Mouse (Mus musculus) liver, embryonic 14.5 days (tissue): ENCODE measurements around the gene Trim7. TPM values are rescaled to one million over a fixed set of nuclear protein-coding genes. Genes with fewer than 3 reads are reported as not detected.
"Not testable (repeated sequence)": the region's sequence is repeated elsewhere in the genome, so short reads cannot be mapped to it uniquely, and the experiment has no call there.

Experiments used
- ATAC-seq: fragments of 200-750 bp; cut with Nextera tagmentation; 2 replicates; pipeline ENCODE4 v1.8.0; 2017; ENCODE audit warnings: moderate number of reproducible peaks, mild to moderate bottlenecking, moderate library complexity; ENCODE audit not compliant: insufficient read depth
- DNase-seq, 3 experiments: peaks; one replicate each; pipeline ENCODE4 v3.0.0-alpha.2; 2012 to 2013; ENCODE audit warnings: low read depth in 3 of 3, low spot score in 3 of 3
- H3K27ac ChIP-seq: fragments of 300-500 bp; sonication (generic); 2 replicates; pipeline ENCODE4 v1.5.1; 2014; ENCODE audit warnings: moderate library complexity, mild to moderate bottlenecking, control low read depth, inconsistent platforms
- H3K27me3 ChIP-seq: fragments of 300-500 bp; sonication (generic); 2 replicates; pipeline ENCODE4 v1.6.1; 2014; ENCODE audit warnings: mild to moderate bottlenecking, low read length, moderate library complexity; ENCODE audit not compliant: control insufficient read depth, insufficient read depth
- H3K36me3 ChIP-seq: fragments of 300-500 bp; sonication (generic); replicated peaks from 2 replicates; pipeline ENCODE4 v1.6.1; 2014; ENCODE audit warnings: low read depth; ENCODE audit not compliant: control insufficient read depth, insufficient read depth
- H3K4me1 ChIP-seq, 2 experiments: fragments of 200-500 bp in 1 of 2; fragments of 300-500 bp in 1 of 2; sonication (generic) in 1 of 2; replicated peaks; 2 replicates each; pipeline ENCODE4 v1.6.1; 2012 to 2014; ENCODE audit warnings: antibody characterized with exemption in 1 of 2, inconsistent platforms in 1 of 2, low read length in 1 of 2; ENCODE audit not compliant: control insufficient read depth in 2 of 2, insufficient read depth in 2 of 2
- H3K4me2 ChIP-seq: fragments of 300-500 bp; sonication (generic); 2 replicates; pipeline ENCODE4 v1.6.1; 2014; ENCODE audit warnings: low read depth, mild to moderate bottlenecking, control low read depth, moderate library complexity
- H3K4me3 ChIP-seq, 2 experiments: fragments of 200-500 bp in 1 of 2; fragments of 300-500 bp in 1 of 2; sonication (generic) in 1 of 2; 2 replicates each; pipeline ENCODE4 v1.5.1; 2012 to 2014; ENCODE audit warnings: low read depth in 2 of 2, low read length in 2 of 2, mild to moderate bottlenecking in 2 of 2, control low read depth in 1 of 2, inconsistent platforms in 1 of 2, moderate library complexity in 1 of 2; ENCODE audit not compliant: insufficient read depth in 1 of 2
- H3K9ac ChIP-seq: fragments of 300-500 bp; sonication (generic); replicated peaks from 2 replicates; pipeline ENCODE4 v1.6.1; 2014; ENCODE audit warnings: mild to moderate bottlenecking, control low read depth, moderate library complexity
- H3K9me3 ChIP-seq: fragments of 300-500 bp; sonication (generic); 2 replicates; pipeline ENCODE4 v1.6.1; 2016; ENCODE audit warnings: low read length, mixed read lengths; ENCODE audit not compliant: control insufficient read depth
- CTCF ChIP-seq: IDR thresholded peaks from 2 replicates; pipeline ENCODE4 v1.5.1; 2016; ENCODE audit warnings: antibody characterized with exemption, low read depth, control low read depth
- EP300 ChIP-seq: IDR thresholded peaks from 2 replicates; pipeline ENCODE4 v1.6.1; 2016; ENCODE audit warnings: antibody characterized with exemption, low read depth
- WGBS: fragments of 180-500 bp; shearing (Covaris S2); extraction: QIAGEN DNeasy Blood & Tissue Kit; methylation state at CpG from one replicate; pipeline ENCODE4 v1.1.7; 2014; ENCODE audit not compliant: insufficient replicate concordance; 5-methylcytosine and 5-hydroxymethylcytosine counted together
- polyA plus RNA-seq, 2 experiments: library from polyadenylated mRNA; depleted of rRNA in 1 of 2; stranded (reverse) in 1 of 2; unstranded in 1 of 2; fragments of >200 nt; fragmentation: Nextera tagmentation in 1 of 2; extraction: Ambion mirVana in 1 of 2; gene quantifications; 2 replicates each; pipeline versions ENCODE4 v1.2.1 to v1.2.3; 2012 to 2014

The Trim7 gene
- polyA plus RNA-seq, 2 experiments = 0.04 to 0.23 TPM

DNA sequence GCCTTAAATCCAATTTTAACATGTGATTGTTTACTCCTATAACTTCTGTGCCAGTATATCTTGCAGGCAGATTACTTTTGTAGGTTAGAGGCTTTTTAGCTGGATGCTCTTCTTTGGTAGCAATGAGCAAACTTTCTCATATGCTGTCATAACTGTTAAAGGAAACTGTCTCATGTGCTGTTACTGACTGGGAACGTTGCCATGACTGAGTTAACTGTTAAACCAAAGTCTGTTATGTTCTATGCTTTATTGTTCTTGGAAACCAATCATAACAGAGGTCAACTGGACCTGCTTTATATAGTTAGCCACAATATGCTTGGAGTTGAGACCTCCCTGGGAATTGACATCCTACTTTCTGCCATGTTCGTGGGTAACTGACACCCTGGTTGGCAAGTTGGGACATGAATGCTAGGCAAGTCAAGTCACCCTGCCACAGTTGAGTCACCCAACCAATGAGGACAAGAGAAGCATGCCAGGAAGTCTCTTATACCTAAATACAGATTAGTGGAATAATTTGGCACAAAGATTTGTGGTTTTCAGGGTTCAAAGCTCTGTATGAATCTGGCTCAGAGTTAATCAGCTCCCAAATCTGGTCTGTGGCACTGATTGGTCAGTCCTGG, 73.0 kb downstream of the Trim7 start:
- no peak for TF ChIP-seq CTCF
- no peak for TF ChIP-seq EP300
- Histone ChIP-seq H3K4me3 (no peak overlapping the region), H3K4me2 (no peak overlapping the region), H3K9ac (no peak overlapping the region), H3K36me3 (no peaks in the 10 kb centered on the region), H3K9me3 (no peaks in the 10 kb centered on the region), H3K27ac (no peak overlapping the region), H3K4me1 (peaks cover 0 to 2% of the 10 kb centered on the region in 2 experiments; a peak in 1 of 4 replicates), H3K27me3 (no peaks in the 10 kb centered on the region)
- WGBS = 47% methylated on average over 2 of the region's 2 CpGs
- DNase-seq (no peak), ATAC-seq (no peak)

- ATAC-seq, H3K9me3 ChIP-seq, H3K4me2 ChIP-seq, H3K36me3 ChIP-seq, H3K4me1 ChIP-seq, H3K9ac ChIP-seq, DNase-seq, H3K4me3 ChIP-seq, H3K27ac ChIP-seq, H3K27me3 ChIP-seq: not testable (repeated sequence)
- 37% methylated on average over 6 of the region's 6 CpGs for WGBS
Observed at GRCm38 (mm10) chr11:48900654-48901566, 75.0 kb downstream of the Trim7 start.

GRCm38 (mm10) chr11:48901567-48901930, 75.6 kb downstream of the Trim7 start:
- not testable (repeated sequence) for H3K4me2 ChIP-seq, ATAC-seq

More at GRCm38 (mm10) chr11:48901567-48901930, 75.6 kb downstream of the Trim7 start:
- not testable (repeated sequence) for H3K27me3 ChIP-seq, H3K36me3 ChIP-seq, DNase-seq, H3K4me3 ChIP-seq, H3K9me3 ChIP-seq, H3K27ac ChIP-seq, H3K9ac ChIP-seq, H3K4me1 ChIP-seq
- WGBS = 67% methylated on average over 1 of the region's 1 CpGs

Other genes with a start within 250 kb of the Trim7 start
- 1,100 and 1,184 TPM in 2 replicates for gene Rack1, start 25.8 kb upstream of the Trim7 start, polyA plus RNA-seq (2012; rRNA removed)
- 669 and 674 TPM in 2 replicates for gene Rack1, start 25.8 kb upstream of the Trim7 start, polyA plus RNA-seq (2014; fragmentation: Nextera tagmentation; extraction: Ambion mirVana)
- 8.2 and 9.2 TPM in 2 replicates for gene Trim41, start 8.8 kb upstream of the Trim7 start, polyA plus RNA-seq (2012; rRNA removed)
- 1.0 and 1.3 TPM in 2 replicates for gene Trim41, start 8.8 kb upstream of the Trim7 start, polyA plus RNA-seq (2014; fragmentation: Nextera tagmentation; extraction: Ambion mirVana)
- 9.6 and 12.4 TPM in 2 replicates for gene Gm12184, start 515 bp downstream of the Trim7 start, polyA plus RNA-seq (2012; rRNA removed)
- 1.6 and 2.8 TPM in 2 replicates for gene Gm12184, start 515 bp downstream of the Trim7 start, polyA plus RNA-seq (2014; fragmentation: Nextera tagmentation; extraction: Ambion mirVana)
- 7.6 and 10.4 TPM in 2 replicates for gene Irgm1, start 45.5 kb downstream of the Trim7 start, polyA plus RNA-seq (2012; rRNA removed)
- gene Irgm1, start 45.5 kb downstream of the Trim7 start, polyA plus RNA-seq (2014; fragmentation: Nextera tagmentation; extraction: Ambion mirVana) = 15.1 and 16.6 TPM in 2 replicates
- 0.10 and 0.16 TPM in 2 replicates for gene Gm5431, start 76.1 kb downstream of the Trim7 start, polyA plus RNA-seq (2012; rRNA removed)
- 0.29 and 0.34 TPM in 2 replicates for gene Gm5431, start 76.1 kb downstream of the Trim7 start, polyA plus RNA-seq (2014; fragmentation: Nextera tagmentation; extraction: Ambion mirVana)
- gene Psme2b, start 120.0 kb downstream of the Trim7 start, polyA plus RNA-seq (2012; rRNA removed) = 0.71 and 1.3 TPM in 2 replicates
- 2.8 and 3.1 TPM in 2 replicates for gene Psme2b, start 120.0 kb downstream of the Trim7 start, polyA plus RNA-seq (2014; fragmentation: Nextera tagmentation; extraction: Ambion mirVana)
- gene Olfr56, start 152.7 kb downstream of the Trim7 start, polyA plus RNA-seq (2012; rRNA removed) = 0.08 and 0.10 TPM in 2 replicates
- not detected in 2 replicates for gene Olfr56, start 152.7 kb downstream of the Trim7 start, polyA plus RNA-seq (2014; fragmentation: Nextera tagmentation; extraction: Ambion mirVana)
- 0.22 and 0.24 TPM in 2 replicates for gene 9930111J21Rik1, start 153.3 kb downstream of the Trim7 start, polyA plus RNA-seq (2012; rRNA removed)
- 0.61 and 0.64 TPM in 2 replicates for gene 9930111J21Rik1, start 153.3 kb downstream of the Trim7 start, polyA plus RNA-seq (2014; fragmentation: Nextera tagmentation; extraction: Ambion mirVana)
- 0.01 and 0.02 TPM in 2 replicates for gene Gm12185, start 166.1 kb downstream of the Trim7 start, polyA plus RNA-seq (2012; rRNA removed)
- not detected in 2 replicates for gene Gm12185, start 166.1 kb downstream of the Trim7 start, polyA plus RNA-seq (2014; fragmentation: Nextera tagmentation; extraction: Ambion mirVana)
- 0.22 and 0.29 TPM in 2 replicates for gene Tgtp1, start 168.0 kb downstream of the Trim7 start, polyA plus RNA-seq (2012; rRNA removed)
- gene Tgtp1, start 168.0 kb downstream of the Trim7 start, polyA plus RNA-seq (2014; fragmentation: Nextera tagmentation; extraction: Ambion mirVana) = 0.43 and 1.7 TPM in 2 replicates
- gene 9930111J21Rik2, start 225.1 kb downstream of the Trim7 start, polyA plus RNA-seq (2012; rRNA removed) = 0.34 and 0.56 TPM in 2 replicates
- gene 9930111J21Rik2, start 225.1 kb downstream of the Trim7 start, polyA plus RNA-seq (2014; fragmentation: Nextera tagmentation; extraction: Ambion mirVana) = 0.51 and 0.57 TPM in 2 replicates
- gene Tgtp2, start 238.1 kb downstream of the Trim7 start, polyA plus RNA-seq (2012; rRNA removed) = 0.06 and 0.27 TPM in 2 replicates
- 0.35 and 0.51 TPM in 2 replicates for gene Tgtp2, start 238.1 kb downstream of the Trim7 start, polyA plus RNA-seq (2014; fragmentation: Nextera tagmentation; extraction: Ambion mirVana)